Mouse (Mus musculus): Measurements from ENCODE around the gene Senp1. TPM values are rescaled to one million over a fixed set of nuclear protein-coding genes. Genes with fewer than 3 reads are reported as not detected.

The Senp1 gene
- total RNA-seq, 2 experiments from 2014 or later, result 6.7 to 6.9 TPM

DNA sequence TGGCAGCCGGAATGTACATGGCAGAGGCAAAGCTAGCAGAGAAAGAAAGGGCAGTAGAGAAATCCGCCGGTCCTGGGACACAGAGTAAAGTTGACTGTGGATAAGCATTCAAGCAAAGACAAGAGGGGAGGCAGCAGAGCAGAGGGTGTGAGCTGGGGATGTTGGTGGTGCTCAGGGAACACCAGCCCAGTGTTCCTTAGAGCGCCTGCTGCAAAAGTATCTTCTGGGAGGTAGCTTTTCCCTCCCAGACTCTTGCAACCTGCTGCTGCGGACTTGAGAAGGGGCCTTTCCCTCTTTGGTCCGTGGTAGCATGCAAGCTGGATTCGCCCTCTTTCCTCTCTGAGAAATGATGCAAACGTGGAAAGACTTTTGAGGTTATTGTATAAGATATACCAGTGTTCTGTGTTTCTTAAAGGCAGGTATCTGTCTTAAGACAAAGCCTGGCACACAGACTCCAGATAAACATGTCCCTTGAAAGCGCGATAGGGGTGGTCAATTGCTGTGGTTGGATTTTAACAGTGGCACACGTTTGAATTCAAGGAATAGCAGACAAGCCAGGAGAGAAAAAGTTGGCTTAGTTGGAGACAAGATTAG lies 14.3 kb upstream of the Senp1 start:
- no peak for DNase-seq

DNA sequence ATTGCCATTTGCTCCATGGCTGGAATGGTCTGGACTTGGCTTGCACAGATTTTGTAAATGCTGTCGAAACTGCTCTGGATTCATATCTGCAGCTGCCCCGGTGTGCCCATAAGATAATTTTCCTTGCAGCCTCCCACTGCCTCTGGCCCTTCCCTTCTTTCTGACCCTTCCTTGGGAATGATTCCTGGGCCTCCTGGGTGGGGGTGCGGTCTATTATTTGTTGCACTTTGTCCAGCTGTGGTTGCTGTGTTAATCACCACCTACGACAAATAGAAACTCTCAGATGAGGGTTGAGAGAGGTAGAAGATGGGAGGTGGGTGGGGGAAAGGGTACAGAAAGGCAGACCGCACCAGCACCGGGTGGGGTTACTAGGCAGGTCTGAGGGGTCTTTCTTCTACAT lies 13.7 kb upstream of the Senp1 start:
- no peak for DNase-seq

DNA sequence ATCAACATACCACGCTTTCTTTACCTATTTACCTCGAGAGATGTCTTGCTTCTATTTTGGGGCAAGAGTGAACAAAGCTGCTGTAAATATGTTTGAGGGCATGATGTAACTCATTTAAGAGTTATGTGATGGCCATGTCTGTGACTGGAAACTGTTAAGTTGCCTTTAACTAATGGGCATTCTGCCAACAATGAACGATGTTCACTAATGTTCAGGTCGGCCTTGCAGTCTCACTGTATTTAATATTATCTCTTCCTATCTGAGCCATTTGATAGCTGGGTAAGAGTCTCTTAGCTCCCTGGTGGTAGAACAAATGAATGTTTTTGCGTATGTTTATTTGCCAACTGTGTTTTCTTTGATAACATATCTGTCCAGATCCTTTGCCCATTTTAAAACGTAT lies 13.0 kb upstream of the Senp1 start:
- DNase-seq, result no peak

DNA sequence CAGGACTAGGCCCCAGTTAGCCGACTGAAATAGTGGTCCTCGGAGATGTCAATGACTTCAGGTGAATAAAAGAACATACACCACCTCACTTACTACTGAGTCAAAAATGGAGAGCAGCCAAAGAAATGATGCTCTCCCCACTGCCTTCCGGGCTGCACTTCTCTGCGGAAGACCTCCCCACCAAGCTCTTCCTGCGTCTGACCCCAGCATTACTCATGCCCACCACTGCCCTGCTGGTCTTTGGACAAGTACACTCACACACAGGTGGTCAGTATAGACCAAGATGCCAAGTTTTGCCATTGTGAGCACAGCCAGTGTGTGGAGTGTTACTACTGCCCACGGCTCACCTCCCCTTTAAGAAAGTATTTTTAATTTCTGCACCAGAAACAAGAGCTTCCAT lies 8.9 kb upstream of the Senp1 start:
- DNase-seq, result no peak

DNA sequence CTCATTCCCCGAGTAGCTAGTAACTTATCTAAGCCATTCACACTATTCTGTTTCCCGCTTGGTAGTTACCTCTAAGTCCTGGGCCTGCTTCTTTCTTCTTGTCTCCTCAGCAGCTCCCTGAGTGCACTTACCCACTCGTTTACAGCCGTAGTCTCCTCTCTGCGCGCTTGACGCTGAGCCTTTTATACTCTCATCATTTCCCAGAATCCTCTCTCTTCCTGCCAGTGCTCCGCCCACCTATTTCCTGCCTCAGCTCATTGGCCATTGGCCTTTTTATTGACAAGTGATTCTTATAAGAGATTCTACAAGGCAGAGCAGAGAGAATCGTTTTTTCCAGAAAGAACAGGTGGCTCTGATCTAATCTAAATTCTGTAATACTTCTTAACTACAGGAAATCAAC lies 5.0 kb upstream of the Senp1 start:
- no peak for DNase-seq

DNA sequence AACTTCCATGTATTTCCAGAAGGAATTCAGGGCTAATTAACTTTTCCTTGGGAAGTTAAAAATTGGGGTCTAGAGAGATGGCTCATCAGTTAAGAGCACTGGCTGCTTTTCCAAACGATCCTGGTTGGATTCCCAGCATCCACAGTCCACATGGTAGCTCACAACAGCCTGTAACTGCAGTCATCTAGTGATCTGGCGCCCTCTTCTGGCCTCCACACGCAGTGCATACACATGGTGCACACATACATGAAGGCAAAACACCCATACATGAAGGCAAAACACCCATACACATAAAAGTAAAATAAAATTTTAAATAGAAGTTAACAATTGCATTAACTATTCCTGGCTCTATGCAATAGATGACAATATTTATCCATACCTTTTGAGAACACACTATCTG lies 3.4 kb upstream of the Senp1 start:
- no peak for DNase-seq

DNA sequence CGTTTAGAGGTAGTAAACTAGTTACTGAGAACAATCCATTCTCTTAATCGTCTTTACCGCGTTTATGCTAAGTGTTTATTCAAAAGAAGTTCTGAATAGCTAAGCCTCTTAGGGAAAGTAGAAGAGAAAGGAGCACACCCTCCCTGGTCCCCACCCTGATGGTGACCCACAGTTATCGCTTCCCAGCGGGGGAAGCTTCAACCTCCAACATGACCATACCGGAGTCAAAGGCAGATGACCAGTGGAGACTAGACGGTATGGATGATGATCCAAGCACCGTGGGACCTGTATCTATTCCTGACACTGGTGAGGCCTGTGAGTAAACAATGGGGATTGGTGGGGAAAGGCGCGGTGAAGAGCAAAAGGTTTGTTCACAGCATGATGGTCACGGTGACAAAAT lies 1.4 kb upstream of the Senp1 start:
- DNase-seq, result no peak

DNA sequence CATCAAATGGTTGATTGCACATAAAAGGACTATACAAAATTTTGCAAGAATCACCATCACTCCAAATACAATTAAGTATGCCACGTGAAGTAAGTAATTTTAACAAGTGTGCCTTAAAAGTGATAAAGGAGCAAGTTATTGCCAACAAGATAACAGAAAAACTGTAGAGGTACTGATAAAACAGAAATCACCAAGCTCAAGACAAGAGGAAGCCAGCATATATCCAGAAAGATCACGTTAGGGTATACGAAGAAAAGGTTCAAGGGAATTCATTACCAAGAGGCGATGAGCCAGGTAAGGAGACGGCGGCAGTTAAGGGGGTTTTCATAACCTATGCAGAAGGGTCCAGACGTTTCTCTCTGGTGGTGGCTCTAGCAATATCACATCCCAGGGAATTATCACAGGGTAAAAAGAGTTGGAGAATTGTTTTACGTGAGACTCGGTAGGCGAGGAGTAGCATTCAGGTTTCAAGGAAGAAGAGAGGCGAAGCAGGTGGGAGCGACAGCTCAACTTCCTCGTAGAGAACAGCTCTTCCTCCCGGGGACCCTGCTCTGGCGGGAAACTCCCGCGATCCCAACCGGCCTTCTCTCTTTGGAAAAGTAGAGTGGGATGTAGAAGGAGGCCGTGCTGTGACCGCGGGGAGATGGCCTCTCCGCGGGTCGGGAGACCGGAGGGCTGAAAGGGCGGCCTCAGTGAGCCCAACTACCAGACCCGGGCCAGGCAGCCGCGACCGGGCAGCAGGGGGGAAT lies 998 bp downstream of the Senp1 start, which contains the start of gene Pfkm:
TSS of gene Pfkm (plus strand) at position 218 of the 749 bp plus-strand sequence.
- no peak for DNase-seq

DNA sequence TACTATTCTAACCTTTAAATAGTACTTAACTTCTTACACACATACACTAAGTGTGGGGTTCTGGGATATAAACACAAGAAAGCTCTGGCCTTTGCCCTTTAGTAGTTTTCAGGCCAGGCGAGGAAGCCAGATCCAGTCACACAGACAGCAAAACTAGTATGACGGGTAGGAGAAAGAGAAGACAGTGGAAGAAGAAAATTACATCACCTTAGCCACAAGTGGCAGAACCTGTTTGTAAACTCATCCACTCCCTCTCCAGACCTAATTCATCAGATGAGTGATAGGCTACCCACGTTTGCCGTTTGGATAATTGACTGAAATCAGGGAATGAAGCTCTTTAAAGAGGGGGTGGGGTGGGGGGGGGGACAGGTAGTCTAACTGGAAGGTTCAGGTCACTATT lies 1.7 kb downstream of the Senp1 start:
- DNase-seq, result no peak

DNA sequence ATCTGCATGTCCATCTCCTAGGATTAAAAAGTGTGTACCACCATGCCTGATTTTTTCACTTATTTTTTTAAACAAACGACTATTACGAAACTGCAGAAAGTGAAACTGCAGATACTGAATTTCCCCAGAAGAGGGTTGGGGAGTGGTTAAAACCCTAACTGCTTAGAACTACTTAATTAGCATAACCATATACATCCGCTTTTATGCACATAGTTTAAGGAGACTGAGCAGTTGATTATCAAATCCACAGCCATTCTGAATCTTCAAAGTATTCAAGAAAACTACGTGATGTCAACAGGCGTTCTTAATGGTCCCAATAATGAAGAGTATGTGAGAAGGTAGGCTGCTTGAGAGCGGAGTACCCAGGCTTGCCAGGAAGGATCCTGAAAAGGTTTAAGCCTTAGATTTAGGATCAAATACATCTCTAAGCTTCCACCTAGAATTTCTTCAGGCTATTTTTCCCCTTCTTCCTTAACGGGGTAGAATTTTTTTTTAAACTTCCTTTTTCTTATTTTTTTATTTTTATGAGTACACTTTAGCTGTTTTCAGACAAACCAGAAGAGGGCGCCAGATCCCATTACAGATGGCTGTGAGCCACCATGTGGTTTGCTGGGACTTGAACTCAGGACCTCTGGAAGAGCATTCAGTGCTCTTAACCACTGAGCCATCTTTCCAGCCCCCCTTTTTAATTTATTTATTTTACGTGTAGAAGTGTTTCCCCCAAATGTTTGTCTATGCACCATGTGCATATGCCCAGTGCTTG lies 3.9 kb downstream of the Senp1 start:
- no peak for DNase-seq

DNA sequence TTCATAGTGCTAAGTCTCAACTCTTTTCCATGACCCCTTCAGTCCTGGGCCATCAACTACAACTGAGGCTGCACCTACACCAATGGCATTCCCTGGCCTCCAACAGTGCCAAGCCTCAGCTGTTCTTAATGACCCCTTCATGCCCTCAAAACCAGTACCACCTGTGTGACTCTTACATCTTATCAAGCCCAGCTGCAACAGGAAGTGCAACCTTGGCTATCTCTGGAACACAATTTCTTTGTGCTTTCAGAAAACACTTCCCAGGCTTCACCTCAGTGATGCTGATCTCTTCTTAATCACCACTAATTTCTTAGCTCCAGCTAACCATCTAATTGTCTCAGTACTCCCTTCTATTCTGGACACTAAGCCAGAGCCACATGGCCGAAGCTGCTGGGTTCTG lies 4.7 kb downstream of the Senp1 start:
- DNase-seq, result no peak

DNA sequence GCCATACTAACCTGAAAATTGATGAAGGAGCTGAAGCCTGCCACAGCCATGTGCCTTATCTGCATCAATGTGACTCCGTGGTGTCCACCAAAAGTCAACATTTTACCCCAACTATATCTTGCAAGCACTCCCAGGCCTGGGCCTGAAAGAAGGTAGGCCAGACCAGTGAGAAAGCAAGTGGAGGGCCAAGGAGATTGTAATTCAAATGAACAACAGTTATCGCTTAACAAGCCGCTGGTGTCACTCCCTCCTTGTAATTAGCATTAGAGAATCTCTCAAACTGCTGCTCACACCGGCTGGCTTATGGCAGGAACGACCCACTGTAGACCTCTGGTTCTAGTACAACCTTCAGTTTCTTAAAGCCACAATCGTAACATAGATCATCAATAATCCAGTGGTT lies 16.6 kb downstream of the Senp1 start:
- no peak for DNase-seq

DNA sequence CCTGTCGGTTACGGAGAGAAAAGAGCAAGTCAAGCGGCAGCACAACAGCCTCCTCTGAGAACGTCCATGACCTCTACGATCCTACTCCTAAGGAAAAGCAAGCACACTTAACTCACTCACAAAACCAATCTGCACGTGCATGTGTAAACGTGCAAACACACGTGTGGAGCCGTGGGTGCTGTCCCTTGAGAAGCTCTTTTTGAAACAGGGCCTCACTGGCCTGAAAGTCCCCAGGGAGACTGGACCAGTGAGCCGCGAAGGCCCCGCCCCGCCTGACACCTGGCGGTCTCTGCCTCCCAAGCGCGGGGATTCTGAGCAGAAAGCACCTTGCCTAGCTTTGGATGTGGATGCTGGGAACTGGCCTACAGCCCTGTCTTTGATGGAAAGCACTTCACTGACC lies 18.5 kb downstream of the Senp1 start:
- no peak for DNase-seq

DNA sequence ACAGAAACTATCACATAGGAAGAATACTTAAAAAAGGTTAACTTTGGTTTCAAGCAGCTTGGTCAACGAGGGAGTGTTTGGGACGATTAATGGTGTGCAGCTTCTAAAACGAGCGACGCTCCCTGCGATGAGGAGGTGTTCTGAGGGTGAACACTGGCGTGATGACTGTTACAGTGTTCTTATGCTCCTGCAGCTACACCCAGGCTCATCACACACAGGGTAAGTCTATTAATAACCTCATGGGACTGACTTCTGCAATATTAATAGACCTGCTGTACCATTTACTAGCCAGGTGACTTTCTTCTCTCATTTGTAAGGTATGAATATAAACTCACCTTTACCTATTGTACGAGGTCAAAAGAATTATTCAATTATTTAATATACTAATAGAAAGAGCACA lies 19.0 kb downstream of the Senp1 start:
- DNase-seq, result no peak

DNA sequence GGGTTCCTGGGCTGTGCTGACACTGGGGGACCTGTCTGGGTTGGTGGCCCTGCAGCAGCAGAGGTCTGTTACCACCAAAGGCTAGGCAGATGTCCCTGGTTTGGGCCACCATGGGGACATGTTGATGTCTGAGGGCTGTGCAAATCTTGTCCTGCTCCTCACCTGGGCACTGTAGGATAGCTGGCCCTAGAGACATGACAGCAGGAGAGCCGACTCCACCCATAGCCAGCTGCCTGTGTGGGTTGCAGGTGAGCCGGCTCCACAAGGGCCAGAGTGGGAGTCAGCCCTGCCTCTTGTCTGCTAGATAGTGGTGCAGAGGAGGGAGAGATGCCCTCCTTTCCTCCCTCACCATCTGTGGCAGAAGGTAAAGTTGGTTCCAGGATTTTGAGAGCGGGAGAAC lies 23.2 kb downstream of the Senp1 start:
- no peak for DNase-seq

DNA sequence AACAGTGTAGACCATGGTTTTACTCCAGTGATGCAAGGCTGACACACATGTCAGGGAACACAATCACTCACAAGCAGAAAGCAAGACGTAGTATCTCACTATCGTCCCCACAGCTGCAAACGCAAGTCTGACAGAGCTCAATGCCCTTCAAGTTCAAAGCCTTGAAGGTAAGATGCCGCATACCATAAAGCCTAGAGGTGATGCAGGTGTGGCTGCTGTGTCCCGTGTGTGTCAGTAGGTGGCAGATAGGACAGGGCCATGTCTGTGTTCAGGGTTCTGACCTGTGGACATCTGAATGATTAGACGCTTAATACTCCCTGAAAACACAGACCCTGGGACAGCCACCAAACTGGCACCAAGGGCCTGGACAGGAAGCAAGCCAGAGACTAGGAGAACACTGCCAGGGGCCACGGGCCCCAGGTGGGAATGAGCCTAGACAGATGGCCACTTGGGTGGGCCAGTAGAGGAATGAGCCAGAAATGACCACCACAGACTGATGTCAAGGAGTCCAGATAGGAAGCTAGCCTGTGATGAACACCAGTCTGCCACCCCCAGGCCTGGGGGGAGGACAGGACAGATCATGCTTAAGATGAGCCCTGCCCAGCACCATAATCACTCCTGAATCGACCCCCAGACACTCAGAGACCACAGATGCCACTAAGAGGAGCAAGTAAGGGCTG lies 23.8 kb downstream of the Senp1 start:
- no peak for DNase-seq

DNA sequence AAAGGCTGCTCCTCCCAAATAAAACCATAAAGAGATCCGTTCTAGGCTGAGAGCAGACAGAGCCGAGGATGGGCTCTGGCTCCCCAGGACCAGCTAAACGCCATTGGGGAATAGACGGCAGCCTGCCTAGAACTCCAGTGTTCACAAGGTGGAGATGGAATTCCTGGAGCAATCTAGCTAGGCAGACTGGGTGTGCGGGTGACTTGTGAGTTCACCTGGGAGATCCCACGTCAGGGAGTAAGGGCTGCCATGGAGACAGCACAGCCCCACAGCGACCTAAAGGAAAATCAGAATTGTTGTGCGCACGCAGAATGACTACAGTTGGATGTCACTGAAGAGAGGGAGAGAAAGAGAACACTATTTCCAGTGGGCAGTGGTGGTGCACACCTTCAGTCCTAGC lies 25.0 kb downstream of the Senp1 start:
- no peak for DNase-seq

DNA sequence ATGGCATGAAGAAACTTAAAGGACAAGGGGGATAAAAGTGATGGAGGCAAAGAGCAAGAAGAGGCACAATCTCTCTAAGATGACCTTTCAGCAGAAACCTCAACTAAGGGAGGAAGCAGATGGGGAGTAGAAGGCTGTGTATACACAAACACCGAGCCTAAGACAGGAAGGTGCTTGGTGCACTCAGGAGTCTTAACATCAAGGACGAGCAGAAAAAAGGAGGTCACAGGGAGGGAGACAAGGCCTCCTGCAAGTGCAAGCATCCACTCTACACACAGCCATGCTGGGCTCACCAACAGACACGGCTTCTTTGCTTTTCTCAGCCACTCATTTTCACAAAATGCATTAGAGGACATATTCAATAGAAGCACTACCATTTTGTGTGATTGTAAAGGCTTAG lies 26.1 kb downstream of the Senp1 start:
- DNase-seq, result no peak

DNA sequence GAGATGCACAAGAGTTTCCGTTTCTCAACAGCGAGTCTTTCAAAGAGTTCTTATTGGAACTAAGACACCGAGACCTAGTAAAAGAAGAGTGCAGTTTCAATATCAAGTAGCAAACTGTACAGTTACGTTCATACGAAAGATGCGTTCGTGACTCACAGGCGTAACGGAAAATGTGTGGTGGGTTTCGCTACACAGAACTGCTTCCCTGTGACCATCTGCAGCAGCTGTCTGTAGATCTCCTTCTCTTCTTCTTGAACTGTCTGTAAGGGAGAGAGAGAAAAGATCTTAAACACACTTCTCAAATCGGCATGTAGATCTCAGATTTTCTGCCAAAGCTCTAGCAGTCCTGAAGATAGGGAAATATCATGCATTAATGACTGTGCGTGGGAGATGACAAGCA lies 26.9 kb downstream of the Senp1 start:
- no peak for DNase-seq

DNA sequence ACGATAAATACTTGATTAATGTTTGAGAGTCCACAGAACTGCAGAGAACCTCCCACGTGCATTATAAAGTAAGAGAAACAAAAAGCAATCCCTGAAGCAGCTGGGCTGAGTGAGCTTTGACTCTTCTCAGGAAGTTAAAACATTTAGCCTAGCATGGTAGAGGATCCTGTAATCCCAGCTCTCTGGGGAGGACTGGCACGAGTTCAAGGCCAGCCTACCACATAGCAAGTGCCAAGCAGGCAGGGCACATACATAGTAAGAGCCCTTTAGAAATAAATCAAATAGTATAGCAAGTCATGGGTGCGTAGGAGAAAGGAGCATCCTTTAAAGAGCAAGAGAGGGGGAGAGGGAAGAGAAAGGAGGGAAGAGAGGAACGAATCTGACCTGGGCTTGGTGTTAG lies 27.7 kb downstream of the Senp1 start:
- DNase-seq, result no peak

DNA sequence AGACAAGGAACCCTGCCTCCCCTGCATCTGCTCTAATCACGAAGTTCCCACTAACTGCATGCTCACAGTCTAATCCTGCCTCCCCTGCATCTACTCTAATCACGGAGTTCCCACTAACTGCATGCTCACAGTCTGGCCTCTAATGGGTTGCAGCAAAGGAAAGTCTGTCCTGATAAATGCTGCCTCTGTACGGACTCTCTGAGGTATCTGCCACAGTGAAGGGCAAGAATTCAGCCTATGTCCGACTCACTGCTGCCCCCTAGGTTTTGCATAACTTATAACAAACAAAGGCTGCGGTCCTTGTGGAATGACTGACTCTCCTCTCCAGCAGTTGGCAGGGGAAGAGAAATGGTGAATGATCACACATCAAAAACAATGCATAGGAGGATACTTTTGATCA lies 38.3 kb downstream of the Senp1 start:
- no peak for DNase-seq

DNA sequence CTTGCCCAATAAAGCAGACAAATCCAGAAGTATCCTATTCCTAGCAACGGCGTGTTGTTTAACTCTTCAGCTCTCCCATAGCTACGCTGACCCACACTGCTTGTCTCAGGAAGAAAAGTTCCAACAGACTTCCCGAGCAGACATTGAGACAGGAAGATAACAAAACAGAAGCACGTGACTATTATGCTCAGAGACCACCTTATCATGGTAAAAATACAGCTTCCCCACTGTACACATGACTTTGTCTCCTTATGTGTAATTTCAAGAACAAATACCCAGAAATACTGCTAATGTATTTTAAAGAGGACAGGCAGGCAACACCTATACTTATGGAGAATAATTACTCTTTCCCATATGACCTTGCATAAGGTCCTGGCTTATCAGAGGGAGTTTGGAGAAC lies 41.9 kb downstream of the Senp1 start:
- no peak for DNase-seq
